Mouse (Mus musculus) hindbrain, embryonic 14.5 days (tissue): ENCODE data around the gene Spata3. TPM values are rescaled to one million over a fixed set of nuclear protein-coding genes. Genes with fewer than 3 reads are reported as not detected.

Experiments
- ATAC-seq: fragments of 200-750 bp; cut with Nextera tagmentation; 2 replicates; pipeline ENCODE4 v1.8.0; 2017; ENCODE audit warnings: moderate number of reproducible peaks, mild to moderate bottlenecking, moderate TSS enrichment, moderate library complexity; ENCODE audit not compliant: low FRiP score
- DNase-seq: peaks from one replicate; pipeline ENCODE4 v3.0.0-alpha.2; 2015; ENCODE audit warnings: low spot score
- H3K27ac ChIP-seq: fragments of 300-500 bp; sonication (generic); 2 replicates; pipeline ENCODE4 v1.5.1; 2014; ENCODE audit warnings: mild to moderate bottlenecking, moderate library complexity
- H3K27me3 ChIP-seq: fragments of 300-500 bp; sonication (generic); 2 replicates; pipeline ENCODE4 v1.6.1; 2014; ENCODE audit warnings: mild to moderate bottlenecking, low read length, mixed read lengths; ENCODE audit not compliant: control insufficient read depth, insufficient read depth
- H3K36me3 ChIP-seq: fragments of 300-500 bp; sonication (generic); replicated peaks from 2 replicates; pipeline ENCODE4 v1.6.1; 2014; ENCODE audit not compliant: control insufficient read depth, insufficient read depth
- H3K4me1 ChIP-seq: fragments of 300-500 bp; sonication (generic); replicated peaks from 2 replicates; pipeline ENCODE4 v1.6.1; 2014; ENCODE audit warnings: antibody characterized with exemption, low read length, mixed read lengths; ENCODE audit not compliant: control insufficient read depth, insufficient read depth
- H3K4me2 ChIP-seq: fragments of 300-500 bp; sonication (generic); replicated peaks from 2 replicates; pipeline ENCODE4 v1.6.1; 2014; ENCODE audit warnings: mild to moderate bottlenecking, moderate library complexity
- H3K4me3 ChIP-seq: fragments of 300-500 bp; sonication (generic); replicated peaks from 2 replicates; pipeline ENCODE4 v1.5.1; 2014; ENCODE audit warnings: mild to moderate bottlenecking, low read length
- H3K9ac ChIP-seq: fragments of 300-500 bp; sonication (generic); 2 replicates; pipeline ENCODE4 v1.6.1; 2014
- H3K9me3 ChIP-seq: fragments of 300-500 bp; sonication (generic); 2 replicates; pipeline ENCODE4 v1.6.1; 2016; ENCODE audit warnings: low read length; ENCODE audit not compliant: control insufficient read depth
- WGBS: fragments of 180-500 bp; shearing (Covaris S2); extraction: QIAGEN DNeasy Blood & Tissue Kit; methylation state at CpG from one replicate; pipeline ENCODE4 v1.1.7; 2014; 5-methylcytosine and 5-hydroxymethylcytosine counted together
- polyA plus RNA-seq: library from polyadenylated mRNA; unstranded; fragments of >200 nt; fragmentation: Nextera tagmentation; extraction: Ambion mirVana; gene quantifications from 2 replicates; pipeline ENCODE4 v1.2.1, GENCODE M21; 2014

Gene Spata3
- polyA plus RNA-seq, 1 experiment from 2014 or later, result 0.31 TPM

GRCm38 (mm10) chr1:86045848-86046805 lies 29.5 kb downstream of the Spata3 start, which contains the start of gene 2810459M11Rik:
Gene 2810459M11Rik, plus strand, starts transcription at chr1:86045863.
- Histone ChIP-seq H3K9me3 (peaks cover 5% of the 10 kb centered on the region; the same call in 1 of the 2 replicates), H3K4me1 (peaks cover 7% of the 10 kb centered on the region; the same call in 1 of the 2 replicates), H3K27ac (peak within 1 kb of the TSS; percentile 43; the same call in 1 of the 2 replicates), H3K9ac (peak within 1 kb of the TSS; percentile 74), H3K27me3 (peaks cover 44% of the 10 kb centered on the region), H3K36me3 (no peaks in the 10 kb centered on the region), H3K4me3 (peak within 1 kb of the TSS; percentile 68), H3K4me2 (peak within 1 kb of the TSS; percentile 98)
- no peak for DNase-seq
- peak; percentile 83 for ATAC-seq
- under 1% methylated on average over 97 of the region's 110 CpGs for WGBS

GRCm38 (mm10) chr1:86046833-86047563 lies 30.4 kb downstream of the Spata3 start:
- Histone ChIP-seq H3K27me3 (peaks cover 44% of the 10 kb centered on the region), H3K4me2 (peak overlapping the region; percentile 98), H3K27ac (0 out of 2 replicates have a peak overlapping the region, but pooled peaks have one; percentile 43), H3K36me3 (no peaks in the 10 kb centered on the region), H3K4me3 (peak overlapping the region; percentile 68), H3K4me1 (peaks cover 7% of the 10 kb centered on the region; the same call in 1 of the 2 replicates), H3K9ac (peak overlapping the region; percentile 74; the same call in 1 of the 2 replicates), H3K9me3 (no peaks in the 10 kb centered on the region)
- DNase-seq (no peak), ATAC-seq (no peak)
- WGBS, result 8% methylated on average over 24 of the region's 24 CpGs

GRCm38 (mm10) chr1:86048231-86048630 lies 31.6 kb downstream of the Spata3 start:
- Histone ChIP-seq H3K4me1 (peaks cover 7% of the 10 kb centered on the region; the same call in 1 of the 2 replicates), H3K27me3 (peaks cover 44% of the 10 kb centered on the region), H3K9me3 (no peaks in the 10 kb centered on the region), H3K4me3 (no peak overlapping the region), H3K4me2 (no peak overlapping the region), H3K36me3 (no peaks in the 10 kb centered on the region), H3K9ac (no peak overlapping the region), H3K27ac (no peak overlapping the region)
- 80% methylated on average over 4 of the region's 4 CpGs for WGBS
- ATAC-seq, result no peak
- no peak for DNase-seq

GRCm38 (mm10) chr1:86048744-86049143 lies 32.1 kb downstream of the Spata3 start:
- WGBS, result 88% methylated on average over 3 of the region's 3 CpGs
- Histone ChIP-seq H3K27ac (no peak overlapping the region), H3K9me3 (no peaks in the 10 kb centered on the region), H3K36me3 (no peaks in the 10 kb centered on the region), H3K27me3 (peaks cover 44% of the 10 kb centered on the region), H3K4me1 (peaks cover 7% of the 10 kb centered on the region; the same call in 1 of the 2 replicates), H3K4me3 (no peak overlapping the region), H3K9ac (no peak overlapping the region), H3K4me2 (no peak overlapping the region)
- DNase-seq, result no peak
- ATAC-seq, result no peak

- peak; percentile 86 for ATAC-seq
- 72% methylated on average over 12 of the region's 12 CpGs for whole genome bisulfite sequencing
- no peaks in the 10 kb centered on the region for H3K36me3 ChIP-seq
- H3K27me3 ChIP-seq, result peaks cover 6% of the 10 kb centered on the region; the same call in 1 of the 2 replicates
- peak; percentile 81 for DNase-seq
- no peaks in the 10 kb centered on the region for H3K9me3 ChIP-seq
- no peaks in the 10 kb centered on the region for H3K4me1 ChIP-seq
- no peak overlapping the region for H3K9ac ChIP-seq
- H3K27ac ChIP-seq, result peak overlapping the region; percentile 66; the same call in 1 of the 2 replicates
- H3K4me2 ChIP-seq, result 0 out of 2 replicates have a peak overlapping the region, but pooled peaks have one; percentile 4
- no peak overlapping the region for H3K4me3 ChIP-seq
Observed at GRCm38 (mm10) chr1:86053198-86053921, 36.7 kb downstream of the Spata3 start.

- Histone ChIP-seq H3K27me3 (no peaks in the 10 kb centered on the region), H3K27ac (no peak overlapping the region), H3K9ac (no peak overlapping the region), H3K9me3 (no peaks in the 10 kb centered on the region), H3K36me3 (no peaks in the 10 kb centered on the region), H3K4me2 (no peak overlapping the region), H3K4me3 (no peak overlapping the region), H3K4me1 (0 out of 2 replicates have a peak, but pooled peaks cover 4% of the 10 kb centered on the region)
- ATAC-seq (no peak), DNase-seq (no peak)
- WGBS, result 53% methylated on average over 3 of the region's 3 CpGs
Observed at GRCm38 (mm10) chr1:86054943-86055342, 38.3 kb downstream of the Spata3 start.

GRCm38 (mm10) chr1:86056284-86056683 lies 39.7 kb downstream of the Spata3 start:
- no peak overlapping the region for H3K27ac ChIP-seq
- no peaks in the 10 kb centered on the region for H3K9me3 ChIP-seq
- 91% methylated on average over 4 of the region's 4 CpGs for WGBS
- no peaks in the 10 kb centered on the region for H3K36me3 ChIP-seq
- H3K4me2 ChIP-seq, result no peak overlapping the region
- DNase-seq, result no peak
- H3K27me3 ChIP-seq, result no peaks in the 10 kb centered on the region
- no peak overlapping the region for H3K4me3 ChIP-seq
- no peak overlapping the region for H3K9ac ChIP-seq
- no peak for ATAC-seq
- H3K4me1 ChIP-seq, result 0 out of 2 replicates have a peak, but pooled peaks cover 4% of the 10 kb centered on the region

- H3K9me3 ChIP-seq, result no peaks in the 10 kb centered on the region
- peak; percentile 85 for ATAC-seq
Observed at GRCm38 (mm10) chr1:86058856-86059769, 42.5 kb downstream of the Spata3 start.

More at GRCm38 (mm10) chr1:86058856-86059769, 42.5 kb downstream of the Spata3 start:
- Histone ChIP-seq H3K27me3 (no peaks in the 10 kb centered on the region), H3K27ac (0 out of 2 replicates have a peak overlapping the region, but pooled peaks have one; percentile 33), H3K4me3 (peak overlapping the region; percentile 23), H3K9ac (peak overlapping the region; percentile 16; the same call in 1 of the 2 replicates), H3K4me2 (peak overlapping the region; percentile 47), H3K36me3 (no peaks in the 10 kb centered on the region), H3K4me1 (0 out of 2 replicates have a peak, but pooled peaks cover 4% of the 10 kb centered on the region)
- peak; percentile 93 for DNase-seq
- WGBS, result 8% methylated on average over 21 of the region's 21 CpGs
